Mouse (Mus musculus) kidney, adult 11 months (tissue): ENCODE data around the gene Slc25a29.
"Not testable (repeated sequence)": the region's sequence is repeated elsewhere in the genome, so short reads cannot be mapped to it uniquely, and the experiment has no call there.

Experiments
- DNase-seq: peaks from one replicate; pipeline ENCODE4 v3.0.0; 2022

Slc25a29 gene

DNA sequence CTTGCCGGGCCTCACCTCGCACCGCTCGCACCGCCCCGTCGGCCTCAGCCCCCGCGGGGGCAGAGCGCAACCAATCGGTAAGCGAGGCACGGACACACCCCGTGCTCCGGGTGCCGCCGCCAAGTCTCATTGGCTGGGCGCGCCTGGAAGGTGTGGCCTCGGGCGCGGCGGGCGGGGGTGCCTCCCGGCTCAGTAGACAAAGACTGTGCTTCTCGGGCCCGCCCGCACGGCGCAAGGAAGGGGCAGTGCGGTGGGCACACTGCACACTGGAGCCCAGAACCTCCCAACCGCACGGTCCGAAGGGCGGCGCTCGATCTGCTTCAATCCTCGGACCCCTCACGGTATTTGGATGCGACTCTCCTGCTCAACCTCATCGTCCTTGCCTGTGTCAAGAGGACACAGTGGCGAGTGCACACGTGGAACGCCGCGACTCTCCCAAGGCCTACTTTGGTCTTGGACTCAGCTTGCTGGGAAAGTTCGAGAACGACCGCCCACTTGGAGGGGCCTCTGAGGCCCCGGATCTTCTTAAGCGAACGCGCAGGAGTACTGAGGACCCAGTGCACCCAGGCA, at the start of gene Slc25a29, which contains the start of gene Slc25a47:
Gene Slc25a29, minus strand, starts transcription at position 44 of the 570 bp plus-strand sequence.
Gene Slc25a47, plus strand, starts transcription at position 207 of the 570 bp plus-strand sequence.
- DNase-seq: peak; percentile 98

GRCm38 (mm10) chr12:108882776-108883175, 47.1 kb upstream of the Slc25a29 start:
- DNase-seq: no peak

GRCm38 (mm10) chr12:108881192-108881591, 45.5 kb upstream of the Slc25a29 start:
- no peak for DNase-seq

DNA sequence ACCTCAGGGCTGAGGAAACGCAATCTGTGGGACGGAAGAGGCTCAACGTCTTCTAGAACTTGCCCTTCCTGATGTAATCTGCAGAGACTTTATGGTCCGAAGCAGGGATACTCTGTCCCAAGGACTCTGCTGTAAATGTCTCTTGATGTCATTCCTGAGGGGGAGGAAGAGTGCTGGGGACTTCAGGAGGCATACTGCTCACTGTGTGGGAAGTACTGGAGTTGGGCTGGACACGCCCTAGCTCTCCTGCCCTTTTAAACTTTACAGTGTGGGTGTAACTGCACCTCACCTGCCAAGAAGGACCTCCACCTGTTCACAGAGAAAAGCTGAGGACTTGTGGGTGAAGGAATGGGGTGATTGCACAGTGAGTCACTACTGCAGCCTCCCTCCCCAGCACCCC, 44.9 kb upstream of the Slc25a29 start:
- no peak for DNase-seq

DNA sequence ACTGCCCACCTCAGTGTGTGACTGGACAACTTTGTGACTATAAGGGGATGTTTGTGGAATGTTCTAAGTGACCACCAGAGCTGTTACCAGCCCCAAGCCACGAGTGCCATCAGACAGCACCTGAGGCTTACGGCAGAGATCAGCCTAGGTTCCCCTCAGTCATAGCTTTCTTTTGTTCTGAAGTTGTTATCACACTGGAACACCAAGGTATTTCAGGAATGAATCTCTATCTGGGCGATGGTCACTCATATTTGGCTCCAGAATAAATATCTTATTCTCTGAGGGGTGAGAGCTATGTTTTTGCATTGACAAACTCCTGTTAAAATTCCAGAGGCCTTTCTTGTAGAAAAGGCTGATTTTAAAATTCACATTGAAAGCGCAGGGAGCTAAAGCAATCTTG, 43.5 kb upstream of the Slc25a29 start:
- DNase-seq: no peak

- peak; percentile 11 for DNase-seq
Observed at GRCm38 (mm10) chr12:108873122-108873521, 37.4 kb upstream of the Slc25a29 start.

DNA sequence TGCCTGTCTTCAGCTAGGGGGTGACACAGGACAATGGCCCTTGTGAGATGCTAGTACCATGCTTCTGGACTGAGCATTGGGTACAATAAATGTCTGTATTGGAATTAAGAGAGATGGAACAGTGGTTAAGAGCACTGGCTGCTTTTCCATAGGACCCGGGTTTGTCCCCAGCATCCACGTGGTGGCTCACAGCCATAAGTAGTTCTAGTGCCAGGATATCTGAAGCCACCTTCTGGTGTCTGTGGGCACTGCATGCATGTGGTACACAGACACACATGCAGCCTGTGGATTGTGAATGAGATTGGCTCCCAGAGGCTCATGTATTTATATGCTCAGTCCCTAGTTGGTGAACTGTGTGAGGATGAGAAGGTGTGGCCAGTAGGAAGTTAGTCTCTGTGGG, 33.9 kb upstream of the Slc25a29 start:
- no peak for DNase-seq

DNA sequence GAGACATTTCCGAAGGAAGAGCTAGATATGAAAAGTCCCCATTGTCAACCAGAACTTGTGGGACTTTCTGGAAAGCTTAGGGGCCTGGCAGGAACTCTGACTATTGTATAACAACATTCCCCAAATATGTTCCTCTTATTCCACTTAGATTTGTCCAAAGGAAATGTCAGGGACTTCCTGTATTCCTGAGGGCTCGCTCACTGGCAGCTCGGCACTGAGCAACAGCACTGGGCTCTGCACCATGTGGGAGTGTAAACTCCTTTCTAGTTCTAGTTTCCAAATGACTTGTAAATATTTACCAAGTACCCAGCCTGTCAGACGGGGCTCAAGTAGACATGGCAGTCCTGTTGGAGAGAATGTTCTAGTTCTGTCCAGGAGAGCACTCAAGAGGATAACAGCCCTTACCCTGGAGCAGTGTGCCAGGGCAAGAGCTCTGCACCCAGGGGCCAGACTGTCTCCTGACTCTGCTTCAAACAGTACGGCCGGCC, 29.4 kb upstream of the Slc25a29 start:
- DNase-seq: no peak

GRCm38 (mm10) chr12:108858486-108858885, 22.8 kb upstream of the Slc25a29 start:
- DNase-seq: no peak

DNA sequence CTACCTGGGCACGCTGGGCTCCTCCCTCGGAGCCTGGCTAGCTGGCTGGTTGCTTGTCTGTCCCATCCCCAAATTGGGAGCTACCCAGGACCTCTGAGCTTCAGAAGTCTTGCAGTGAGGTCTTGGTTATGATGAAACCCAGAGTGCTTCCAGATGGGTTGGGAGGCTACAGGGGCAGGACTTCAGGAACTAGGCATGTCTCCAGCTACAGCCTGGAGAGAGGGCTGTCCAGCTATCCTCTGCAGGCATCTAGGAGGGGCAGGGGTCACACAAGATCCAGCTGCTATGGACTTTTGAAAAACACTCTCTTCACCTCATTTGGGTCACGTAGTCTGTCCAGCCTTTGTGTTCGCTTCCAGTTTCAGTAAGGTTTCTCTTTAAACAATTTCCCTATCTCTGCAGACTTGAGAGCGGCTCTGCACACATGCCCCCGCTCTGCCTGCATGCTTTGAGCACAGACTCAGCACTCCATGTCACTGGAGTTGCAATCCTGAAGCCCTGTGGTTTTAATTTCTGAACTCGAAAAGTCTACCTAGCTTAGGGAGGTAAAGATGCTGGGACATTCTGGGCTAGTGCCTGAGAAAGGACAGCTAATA, 22.0 kb upstream of the Slc25a29 start:
- DNase-seq: peak; percentile 32

GRCm38 (mm10) chr12:108857109-108857508, 21.4 kb upstream of the Slc25a29 start:
- no peak for DNase-seq

DNA sequence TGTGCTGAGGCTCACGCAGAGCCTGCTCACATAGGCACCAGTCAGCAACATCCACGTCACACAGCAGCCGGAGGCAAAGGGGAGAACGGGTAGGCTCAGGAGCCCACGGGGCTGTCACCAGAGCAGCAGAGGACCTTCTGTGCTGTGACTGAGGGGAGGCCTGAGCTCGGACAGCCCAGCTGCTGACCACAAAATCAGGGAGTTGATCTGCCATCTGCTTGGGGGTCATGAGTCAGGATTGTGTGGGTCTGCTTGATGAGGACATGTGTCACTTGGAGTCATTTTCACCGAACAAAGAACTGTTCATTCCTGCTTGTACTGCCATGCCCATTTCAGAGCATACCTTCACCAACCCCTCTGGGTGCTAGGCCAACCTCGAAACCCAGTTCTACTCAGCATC, 20.5 kb upstream of the Slc25a29 start:
- DNase-seq: no peak

- DNase-seq: no peak
Observed at GRCm38 (mm10) chr12:108855081-108855480, 19.4 kb upstream of the Slc25a29 start.

GRCm38 (mm10) chr12:108852822-108853221, 17.1 kb upstream of the Slc25a29 start:
- no peak for DNase-seq

GRCm38 (mm10) chr12:108850886-108851285, 15.2 kb upstream of the Slc25a29 start:
- DNase-seq: no peak

GRCm38 (mm10) chr12:108850129-108850528, 14.4 kb upstream of the Slc25a29 start:
- DNase-seq: no peak

- DNase-seq: no peak
Observed at GRCm38 (mm10) chr12:108849488-108850022, 13.9 kb upstream of the Slc25a29 start.

DNA sequence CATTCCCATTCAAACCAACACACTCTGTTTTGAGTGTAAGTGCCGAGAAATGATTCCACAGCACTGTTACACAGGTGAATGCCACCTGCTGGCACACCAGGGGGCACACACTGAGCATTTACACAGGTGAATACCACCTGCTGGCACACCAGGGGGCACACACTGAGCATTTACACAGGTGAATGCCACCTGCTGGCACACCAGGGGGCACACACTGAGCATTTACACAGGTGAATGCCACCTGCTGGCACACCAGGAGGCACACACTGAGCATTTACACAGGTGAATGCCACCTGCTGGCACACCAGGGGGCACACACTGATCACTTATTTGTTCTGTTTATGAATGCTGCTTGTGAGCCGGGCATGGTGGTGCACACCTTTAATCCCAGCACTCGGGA, 12.3 kb upstream of the Slc25a29 start:
- DNase-seq: not testable (repeated sequence)

DNA sequence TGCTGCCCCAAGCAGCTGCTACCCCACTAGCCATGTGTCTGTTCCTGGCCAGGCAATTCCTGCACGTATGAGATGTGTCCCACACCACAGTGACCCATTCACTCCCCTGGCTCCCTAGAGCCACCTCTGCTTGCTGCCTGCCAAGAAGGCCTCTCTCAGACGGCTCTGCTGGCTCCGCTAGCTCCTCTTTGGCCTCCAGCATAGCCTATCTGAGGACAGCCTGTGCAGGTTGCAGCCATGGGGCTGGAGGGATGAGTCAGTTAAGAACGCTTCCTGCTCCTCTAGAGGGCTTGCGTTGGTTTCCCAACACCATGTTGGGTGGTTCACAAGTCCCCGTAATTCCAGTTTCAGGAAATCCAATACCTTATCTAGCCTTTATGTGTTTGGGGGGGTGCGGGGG, 7.0 kb upstream of the Slc25a29 start:
- DNase-seq: no peak

DNA sequence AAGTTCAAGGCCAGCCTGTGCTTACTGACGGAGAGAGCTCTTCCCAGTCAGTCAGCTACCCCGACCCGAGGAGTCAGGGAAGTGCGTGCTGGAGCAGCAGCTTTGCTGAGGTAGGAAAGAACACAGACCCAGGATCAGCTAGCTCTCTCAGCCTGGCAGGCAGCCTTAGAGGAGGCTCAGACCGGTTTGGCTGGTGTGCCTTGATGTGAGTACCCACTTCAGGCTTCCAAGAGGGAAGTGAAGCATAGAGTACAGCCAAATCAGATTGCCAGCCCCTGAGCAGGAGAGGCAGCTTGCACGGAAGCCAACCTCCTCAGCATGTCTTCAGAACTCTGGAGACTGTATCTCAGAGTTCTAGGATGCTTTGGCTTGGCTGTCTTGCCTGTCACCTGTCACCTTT, 5.5 kb upstream of the Slc25a29 start:
- DNase-seq: peak; percentile 73

- no peak for DNase-seq
Observed at GRCm38 (mm10) chr12:108836722-108837121, 1.0 kb upstream of the Slc25a29 start.

- DNase-seq: no peak
Observed at GRCm38 (mm10) chr12:108835208-108835839, 359 bp downstream of the Slc25a29 start.

GRCm38 (mm10) chr12:108834786-108835185, 897 bp downstream of the Slc25a29 start:
- no peak for DNase-seq

- DNase-seq: no peak
Observed at GRCm38 (mm10) chr12:108834337-108834736, 1.3 kb downstream of the Slc25a29 start.
